Mouse (Mus musculus): ENCODE measurements around the gene Dnpep.
A peak's percentile ranks its signal among the peaks of the same experiment; 100 is the strongest.

The Dnpep gene

DNA sequence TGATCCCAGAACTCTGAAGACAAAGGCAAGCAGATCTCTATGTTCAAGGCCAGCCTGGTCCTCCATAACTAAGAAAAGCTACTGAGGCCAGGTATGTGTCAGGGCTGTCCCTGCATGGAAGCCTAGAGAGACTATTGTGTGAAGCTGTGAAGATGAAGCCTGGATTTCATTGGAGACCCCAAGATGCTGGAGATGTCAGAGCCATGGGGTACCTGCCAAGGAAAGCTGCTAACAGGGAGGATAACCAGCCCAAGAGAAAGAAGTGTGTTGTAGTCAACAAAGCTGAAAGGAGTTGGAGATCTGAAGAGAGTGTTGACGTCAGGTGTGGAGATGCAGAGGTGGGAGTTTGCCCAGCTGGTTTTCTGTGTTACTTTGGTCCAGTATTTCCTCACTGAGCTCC lies 13.5 kb upstream of the Dnpep start:
- no peak for DNase-seq (ENCODE audit: extremely low spot score)

DNA sequence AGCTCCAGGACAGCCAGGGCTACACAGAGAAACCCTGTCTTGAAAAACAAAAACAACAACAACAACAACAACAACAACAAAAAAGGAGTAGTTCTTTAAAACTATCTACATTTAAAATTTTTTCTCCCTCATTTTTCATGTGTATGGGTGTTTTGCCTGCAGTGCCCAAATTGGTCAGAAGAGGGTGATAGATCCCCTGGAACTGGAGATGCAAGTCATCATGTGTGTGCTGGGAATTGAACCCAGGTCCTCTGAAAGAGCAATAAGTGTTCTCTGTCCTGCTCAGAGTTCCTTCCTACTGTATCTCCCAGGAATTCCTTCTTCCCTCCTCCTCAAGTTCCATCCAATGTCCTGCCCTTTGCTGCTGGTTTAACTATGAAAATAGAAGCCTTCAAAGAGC lies 9.7 kb upstream of the Dnpep start:
- no peak for DNase-seq (ENCODE audit: extremely low spot score)

GRCm38 (mm10) chr1:75319166-75319565 lies 1.4 kb upstream of the Dnpep start:
- no peak for DNase-seq (ENCODE audit: extremely low spot score)

GRCm38 (mm10) chr1:75318736-75319135 lies 946 bp upstream of the Dnpep start:
- no peak for DNase-seq (ENCODE audit: extremely low spot score)

GRCm38 (mm10) chr1:75318301-75318700 lies 511 bp upstream of the Dnpep start:
- no peak for DNase-seq (ENCODE audit: extremely low spot score)

DNA sequence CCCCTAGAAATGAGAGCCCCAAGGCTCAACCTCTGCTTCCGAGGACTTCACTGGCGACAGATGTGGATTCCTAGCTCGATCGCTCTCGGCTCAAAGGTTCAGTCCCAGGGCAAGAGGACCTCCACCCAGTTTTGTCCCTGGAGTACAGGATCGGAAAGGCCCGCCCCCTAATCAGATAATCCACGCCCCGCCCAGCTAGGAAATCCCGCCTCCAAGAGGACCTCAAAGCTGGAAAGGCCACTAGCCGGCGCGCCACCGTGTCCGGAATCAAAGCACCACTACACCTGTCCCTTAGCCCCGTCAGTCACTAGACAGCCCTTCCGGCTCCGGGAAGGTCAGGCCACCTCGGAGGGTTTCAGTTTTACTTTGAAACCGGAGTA lies 939 bp downstream of the Dnpep start:
- peak; percentile 88 for DNase-seq (ENCODE audit: extremely low spot score)

DNA sequence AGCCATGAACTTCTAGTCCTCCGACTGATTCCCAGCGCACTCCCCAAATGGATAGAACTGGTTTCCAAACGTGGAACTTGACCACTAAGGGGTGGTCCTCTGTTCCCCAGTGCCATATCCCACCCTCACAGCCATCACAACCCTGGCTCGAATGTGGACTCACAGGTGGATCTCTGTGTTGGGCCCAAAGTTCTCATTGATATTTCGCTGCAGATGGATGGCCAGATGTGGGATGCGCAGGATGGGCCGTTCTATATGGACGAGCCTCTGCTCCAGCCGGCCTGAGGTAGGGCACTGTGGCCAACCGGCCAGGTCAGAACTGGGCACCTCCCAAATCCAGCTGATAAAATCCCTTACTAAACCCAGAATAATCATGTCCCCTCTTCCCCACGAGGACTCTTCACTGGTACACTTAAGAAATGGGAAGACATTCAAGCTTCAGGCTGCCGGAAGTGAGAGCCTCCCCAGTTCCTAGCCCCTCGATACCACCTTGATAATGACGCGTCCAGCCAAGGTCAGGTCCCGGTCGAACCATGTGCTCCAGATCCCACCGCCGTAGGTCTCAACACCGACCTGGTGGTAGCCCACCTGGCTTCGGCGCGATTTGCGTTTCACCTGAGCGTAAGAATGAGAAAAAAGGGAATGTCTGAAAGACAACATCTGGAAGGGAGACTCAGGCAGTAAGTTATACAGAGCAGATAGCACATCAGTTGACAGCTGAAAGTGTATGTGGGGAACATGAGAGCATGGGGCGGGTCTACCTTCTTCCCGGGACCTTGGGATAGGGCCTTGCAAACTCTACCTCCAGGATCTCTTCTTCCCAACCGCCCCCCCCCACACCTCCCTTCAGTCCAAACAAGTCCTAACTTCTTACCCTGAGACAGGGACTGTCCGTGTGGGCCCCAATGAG lies 2.1 kb downstream of the Dnpep start:
- DNase-seq (ENCODE audit: extremely low spot score) = no peak

DNA sequence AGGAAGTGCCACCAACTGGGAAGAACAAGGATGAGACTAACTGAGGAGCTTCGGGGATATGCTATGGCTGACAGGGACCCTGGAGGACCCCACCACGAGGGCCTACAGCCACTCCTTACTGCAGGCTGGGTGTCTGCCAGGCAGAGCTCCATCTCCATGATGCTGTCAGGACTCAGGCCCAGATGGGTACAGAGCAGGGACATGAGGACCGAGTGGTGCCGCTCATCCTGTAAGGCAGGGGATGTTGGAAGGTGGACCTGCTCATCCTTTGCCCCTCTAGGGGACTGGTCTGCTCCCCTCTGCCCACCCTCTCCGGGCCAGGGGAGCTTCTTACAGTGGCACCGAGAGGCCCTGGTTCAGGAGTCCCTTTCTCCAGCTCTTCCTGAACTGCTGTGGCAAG lies 2.8 kb downstream of the Dnpep start:
- DNase-seq (ENCODE audit: extremely low spot score) = no peak

- no peak for DNase-seq (ENCODE audit: extremely low spot score)
Measured at GRCm38 (mm10) chr1:75311694-75312093, 6.1 kb downstream of the Dnpep start.

DNA sequence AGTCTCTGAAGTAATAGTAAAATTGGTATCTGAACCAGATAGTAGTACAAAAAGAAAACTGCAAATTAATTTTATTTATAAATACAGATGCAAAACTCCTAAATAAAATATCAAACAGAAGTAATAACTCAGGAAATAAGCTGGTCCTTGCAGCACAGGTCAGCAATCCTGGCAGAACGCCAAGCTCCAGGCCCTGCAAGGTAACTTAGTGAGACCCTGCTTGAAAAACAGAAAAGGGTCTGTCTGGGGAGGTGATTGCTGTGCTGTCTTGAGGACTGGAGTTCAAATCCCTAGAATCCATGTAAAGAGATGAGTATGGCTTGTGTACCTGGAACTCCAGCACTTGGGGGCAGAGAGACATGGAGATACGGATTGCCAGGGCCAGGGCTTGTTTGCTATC lies 13.1 kb downstream of the Dnpep start:
- no peak for DNase-seq (ENCODE audit: extremely low spot score)

GRCm38 (mm10) chr1:75294294-75294693 lies 23.5 kb downstream of the Dnpep start:
- DNase-seq (ENCODE audit: extremely low spot score) = no peak

- no peak for DNase-seq (ENCODE audit: extremely low spot score)
Measured at GRCm38 (mm10) chr1:75293331-75293701, 24.5 kb downstream of the Dnpep start.

DNA sequence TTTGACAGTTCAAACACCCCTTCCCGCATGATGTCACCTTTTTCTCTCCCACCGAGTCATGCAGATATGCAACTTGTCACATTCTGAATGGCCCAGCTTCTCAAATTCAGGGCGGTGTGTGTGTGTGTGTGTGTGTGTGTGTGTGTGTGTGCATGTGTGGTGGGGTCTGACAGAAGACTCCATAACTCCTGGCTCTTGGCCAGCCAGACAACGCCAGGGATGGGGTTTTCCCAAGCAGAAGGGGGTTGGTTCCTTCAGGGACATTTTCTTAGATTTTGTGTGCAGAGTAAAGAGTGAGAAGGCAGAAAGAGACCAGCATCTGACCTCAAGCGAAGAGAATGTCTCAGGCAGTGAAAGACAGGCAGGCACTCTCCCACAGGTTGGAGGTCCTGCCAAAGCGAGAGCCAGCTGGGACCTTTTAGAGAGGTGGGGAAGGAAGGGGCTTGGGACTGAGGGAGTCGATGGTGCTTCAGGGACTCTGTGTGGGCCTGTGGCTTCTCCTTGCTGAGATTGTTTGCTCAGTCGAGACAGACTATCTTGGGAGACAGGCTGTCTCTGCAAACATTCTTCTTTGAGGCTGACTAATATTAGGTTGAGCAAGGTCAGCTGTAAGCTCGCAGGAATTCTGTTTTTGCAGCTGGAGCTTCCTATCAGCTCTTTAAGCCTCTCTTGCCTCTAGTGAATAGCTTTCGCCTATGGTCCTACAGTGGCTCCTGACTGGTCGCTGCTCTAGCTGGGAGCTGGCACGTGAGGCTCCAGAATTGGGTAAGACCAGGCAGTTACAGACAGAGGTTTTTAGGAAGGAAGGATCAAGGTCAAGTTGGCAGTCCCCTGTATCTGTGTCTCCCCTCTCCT lies 25.1 kb downstream of the Dnpep start:
- no peak for DNase-seq (ENCODE audit: extremely low spot score)

DNA sequence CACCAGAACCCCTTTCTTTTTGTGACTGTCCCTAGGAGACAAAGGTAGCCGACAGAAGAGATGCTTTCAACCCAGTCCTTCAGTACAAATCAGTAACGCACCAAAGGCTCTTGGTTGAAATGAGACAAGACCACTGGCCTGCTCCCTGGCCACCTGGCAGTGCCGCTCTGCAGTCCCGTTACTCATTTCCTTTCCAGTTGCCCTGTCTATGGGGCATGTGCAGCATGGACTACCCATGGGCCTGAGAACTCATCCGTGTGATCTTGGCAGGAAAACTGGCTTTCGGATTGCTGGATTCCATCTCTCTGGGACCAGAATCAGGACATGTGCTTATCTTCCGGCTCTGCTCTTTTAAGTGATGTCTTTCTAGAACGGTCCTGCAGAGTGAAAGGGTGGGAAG lies 26.5 kb downstream of the Dnpep start:
- no peak for DNase-seq (ENCODE audit: extremely low spot score)

DNA sequence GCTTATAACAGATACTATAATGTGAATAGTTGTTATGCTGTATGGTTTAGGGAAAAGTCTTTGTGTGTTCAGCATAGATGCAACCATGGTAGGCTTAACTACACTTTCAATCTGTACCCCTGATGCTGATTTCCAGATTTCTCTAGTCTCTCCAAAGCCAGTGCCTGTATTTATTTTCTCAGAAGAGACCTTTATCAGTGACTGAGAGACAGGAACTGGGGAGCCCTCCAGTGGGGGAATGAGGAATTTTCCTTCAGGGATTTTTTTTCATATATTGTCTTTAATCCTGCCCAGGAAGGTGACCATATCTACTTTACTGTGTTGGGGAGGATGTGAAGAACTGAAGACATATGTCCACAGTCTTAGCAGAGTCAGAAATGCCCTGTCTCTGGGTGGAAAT lies 27.2 kb downstream of the Dnpep start:
- peak; percentile 15 for DNase-seq (ENCODE audit: extremely low spot score)

GRCm38 (mm10) chr1:75289888-75290431 lies 27.8 kb downstream of the Dnpep start:
- DNase-seq (ENCODE audit: extremely low spot score) = no peak

DNA sequence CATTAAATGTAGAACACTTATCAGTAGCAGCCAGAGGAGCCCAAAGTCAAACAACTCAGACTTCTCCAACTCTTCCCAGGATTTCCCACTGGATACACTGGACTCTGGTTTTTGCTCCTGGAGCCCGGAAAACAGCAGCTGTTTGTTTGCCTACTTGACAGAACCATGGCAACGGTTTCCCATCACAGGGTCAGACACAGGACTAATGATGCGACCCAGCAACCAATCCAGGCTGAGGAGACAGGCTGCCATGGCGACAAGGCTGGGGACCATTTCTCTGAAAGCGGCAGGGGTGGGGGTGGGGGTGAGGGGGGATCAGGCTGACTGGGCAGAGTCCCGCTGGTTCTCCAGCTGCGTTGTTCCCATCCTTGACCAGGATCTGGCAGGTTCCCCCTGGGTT lies 28.4 kb downstream of the Dnpep start:
- peak; percentile 42 for DNase-seq (ENCODE audit: extremely low spot score)

GRCm38 (mm10) chr1:75284911-75285310 lies 32.9 kb downstream of the Dnpep start:
- DNase-seq (ENCODE audit: extremely low spot score) = no peak

DNA sequence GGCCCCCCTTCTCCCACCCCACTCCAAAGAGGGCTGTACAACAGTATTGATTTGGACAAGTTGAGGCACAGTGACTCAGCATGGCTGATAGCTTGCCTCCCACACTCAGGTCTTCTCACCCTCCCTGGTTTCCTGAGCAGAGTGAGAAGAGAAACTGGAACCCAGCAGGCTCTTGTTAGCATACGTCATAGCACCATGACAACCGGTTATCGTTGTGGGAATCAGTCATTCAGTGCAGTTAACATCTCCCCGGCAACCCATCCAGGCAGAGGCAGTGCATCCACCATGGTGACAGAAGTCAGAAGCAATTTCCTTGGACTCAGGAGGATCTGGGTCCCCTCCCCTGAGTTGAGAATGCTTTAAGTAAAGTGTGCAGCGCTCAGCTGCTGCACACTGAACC lies 34.8 kb downstream of the Dnpep start:
- DNase-seq (ENCODE audit: extremely low spot score) = no peak

GRCm38 (mm10) chr1:75278228-75278627 lies 39.6 kb downstream of the Dnpep start, which contains the start of gene Resp18:
TSS of gene Resp18 (minus strand) at chr1:75278415.
- DNase-seq (ENCODE audit: extremely low spot score) = no peak

GRCm38 (mm10) chr1:75277195-75278188 lies 40.3 kb downstream of the Dnpep start:
- DNase-seq (ENCODE audit: extremely low spot score) = peak; percentile 62

All from embryo, embryonic 9.5 days (tissue).